In the genomic region with DNA sequence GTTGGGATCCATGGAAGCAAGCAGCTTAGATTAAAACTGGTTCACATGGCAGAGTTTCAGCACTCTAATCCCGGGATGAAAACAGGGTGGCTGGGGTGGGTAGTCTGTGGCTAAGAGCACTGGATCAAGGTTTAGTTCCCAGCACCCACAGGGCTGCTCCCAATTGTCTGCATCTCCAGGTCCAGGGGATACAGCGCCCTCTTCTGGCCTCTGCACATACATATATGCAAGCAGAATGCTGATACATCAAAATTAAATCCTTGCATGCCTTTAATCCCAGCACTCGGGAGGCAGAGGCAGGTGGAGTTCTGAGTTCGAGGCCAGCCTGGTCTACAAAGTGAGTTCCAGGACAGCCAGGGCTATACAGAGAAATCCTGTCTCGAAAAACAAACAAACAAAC, we compare ENCODE assay signal across 8 mouse cellular contexts. TPM values are rescaled to one million over a fixed set of nuclear protein-coding genes. Genes with fewer than 3 reads are reported as not detected.
A peak's percentile ranks its signal among the peaks of the same experiment; 100 is the strongest.
DNase-seq lines count a peak whose midpoint lies in the region; ATAC-seq and TF ChIP-seq lines count a peak whose summit lies in the region.
"Not testable (repeated sequence)": the region's sequence is repeated elsewhere in the genome, so short reads cannot be mapped to it uniquely, and the experiment has no call there.

No protein-coding gene starts in this region.

- H3K4me1 ChIP-seq in forebrain, embryonic 12.5 days = peaks cover 23% of the 10 kb centered on the region
- peaks cover 31% of the 10 kb centered on the region for H3K4me1 ChIP-seq in hindbrain, embryonic 13.5 days (replicated peaks)
- not testable (repeated sequence) for H3K4me1 ChIP-seq in kidney, postnatal 0 days (replicated peaks; ENCODE audit: insufficient read depth, low read length)
- peaks cover 37% of the 10 kb centered on the region for H3K4me1 ChIP-seq in liver, embryonic 13.5 days (replicated peaks)
- H3K4me1 ChIP-seq in midbrain, embryonic 12.5 days = peaks cover 21% of the 10 kb centered on the region

- H3K36me3 ChIP-seq in forebrain, embryonic 12.5 days (replicated peaks) = peaks cover 23% of the 10 kb centered on the region
- peaks cover 34% of the 10 kb centered on the region for H3K36me3 ChIP-seq in hindbrain, embryonic 13.5 days
- H3K36me3 ChIP-seq in kidney, postnatal 0 days (ENCODE audit: insufficient read depth, low read length) = peaks cover 14% of the 10 kb centered on the region; the same call in 1 of the 2 replicates
- peaks cover 41% of the 10 kb centered on the region for H3K36me3 ChIP-seq in liver, embryonic 13.5 days
- peaks cover 26% of the 10 kb centered on the region for H3K36me3 ChIP-seq in midbrain, embryonic 12.5 days

- ATAC-seq in forebrain, embryonic 12.5 days (ENCODE audit: low FRiP score); hindbrain, embryonic 13.5 days (ENCODE audit: low FRiP score); kidney, postnatal 0 days (replicated peaks; ENCODE audit: low FRiP score, low read depth); liver, embryonic 13.5 days (ENCODE audit: low read depth); midbrain, embryonic 12.5 days (ENCODE audit: low FRiP score, low read depth): not testable (repeated sequence)

- not testable (repeated sequence) for H3K9me3 ChIP-seq in forebrain, embryonic 12.5 days; hindbrain, embryonic 13.5 days; kidney, postnatal 0 days (replicated peaks; ENCODE audit: low read length); liver, embryonic 13.5 days (replicated peaks); midbrain, embryonic 12.5 days

- not testable (repeated sequence) for H3K27me3 ChIP-seq in forebrain, embryonic 12.5 days; hindbrain, embryonic 13.5 days; kidney, postnatal 0 days (ENCODE audit: insufficient read depth, low read length); liver, embryonic 13.5 days; midbrain, embryonic 12.5 days

- peak overlapping the region; percentile 96; the same call in 1 of the 2 replicates for H3K9ac ChIP-seq in forebrain, embryonic 12.5 days
- H3K9ac ChIP-seq in hindbrain, embryonic 13.5 days; kidney, postnatal 0 days (ENCODE audit: low read depth, low read length); midbrain, embryonic 12.5 days (replicated peaks): not testable (repeated sequence)
- H3K9ac ChIP-seq in liver, embryonic 13.5 days = peak overlapping the region; percentile 90; the same call in 1 of the 2 replicates

- H3K4me3 ChIP-seq in forebrain, embryonic 12.5 days (replicated peaks); kidney, postnatal 0 days (replicated peaks; ENCODE audit: low read depth, low read length); midbrain, embryonic 12.5 days: not testable (repeated sequence)
- H3K4me3 ChIP-seq in hindbrain, embryonic 13.5 days = peak overlapping the region; percentile 93; the same call in 1 of the 2 replicates
- peak overlapping the region; percentile 85 for H3K4me3 ChIP-seq in liver, embryonic 13.5 days (replicated peaks)

- not testable (repeated sequence) for H3K27ac ChIP-seq in forebrain, embryonic 12.5 days; hindbrain, embryonic 13.5 days; kidney, postnatal 0 days; liver, embryonic 13.5 days; midbrain, embryonic 12.5 days (replicated peaks)

- TF ChIP-seq CTCF in kidney, postnatal 0 days (IDR thresholded peaks at IDR 0.05; ENCODE audit: low read depth) = peak; percentile 47

- DNase-seq in A20 (ENCODE audit: low read depth, low spot score) = peak; percentile 63
- DNase-seq in adrenal gland, adult (ENCODE audit: inconsistent age in 2 of 2, low spot score in 1 of 2) = peak; percentile 33 to 48
- DNase-seq in kidney, postnatal 0 days (ENCODE audit: low spot score); liver, embryonic 13.5 days: not testable (repeated sequence)
- DNase-seq in right cerebral cortex, postnatal 14 days = peak; percentile 37

- 74% methylated on average over 5 of the region's 5 CpGs for WGBS in forebrain, embryonic 12.5 days
- 79% methylated on average over 5 of the region's 5 CpGs for WGBS in hindbrain, embryonic 13.5 days
- WGBS in kidney, postnatal 0 days = 84% methylated on average over 5 of the region's 5 CpGs
- WGBS in liver, embryonic 13.5 days (ENCODE audit: insufficient replicate concordance) = 63% methylated on average over 5 of the region's 5 CpGs
- WGBS in midbrain, embryonic 12.5 days = 79% methylated on average over 5 of the region's 5 CpGs

- H3K4me2 ChIP-seq in forebrain, embryonic 12.5 days = peak overlapping the region; percentile 82; the same call in 1 of the 2 replicates
- peak overlapping the region; percentile 80 for H3K4me2 ChIP-seq in hindbrain, embryonic 13.5 days
- not testable (repeated sequence) for H3K4me2 ChIP-seq in kidney, postnatal 0 days (ENCODE audit: low read length)
- peak overlapping the region; percentile 94 for H3K4me2 ChIP-seq in liver, embryonic 13.5 days
- peak overlapping the region; percentile 72 for H3K4me2 ChIP-seq in midbrain, embryonic 12.5 days (replicated peaks)

RNA-seq across cellular contexts. Expression of a gene that starts 5.7 kb away (rescaled TPM):
- polyA plus RNA-seq in forebrain, embryonic 12.5 days (2016; fragmentation: Nextera tagmentation; extraction: Ambion mirVana) = 379 and 381 TPM in 2 replicates
- 359 and 380 TPM in 2 replicates for polyA plus RNA-seq in hindbrain, embryonic 13.5 days (2015; fragmentation: Nextera tagmentation; extraction: Ambion mirVana)
- polyA plus RNA-seq in kidney, postnatal 0 days (2015; fragmentation: Nextera tagmentation; extraction: Ambion mirVana) = 419 and 424 TPM in 2 replicates
- 302 and 304 TPM in 2 replicates for polyA plus RNA-seq in liver, embryonic 13.5 days (2015; fragmentation: Nextera tagmentation; extraction: Ambion mirVana)
- polyA plus RNA-seq in midbrain, embryonic 12.5 days (2016; fragmentation: Nextera tagmentation; extraction: Ambion mirVana) = 355 and 357 TPM in 2 replicates

RNA-seq across cellular contexts. Expression of a gene that starts 5.8 kb away (rescaled TPM):
- 0.54 TPM in 1 of 2 replicates, not detected in the other for polyA plus RNA-seq in forebrain, embryonic 12.5 days (2016; fragmentation: Nextera tagmentation; extraction: Ambion mirVana)
- 0.22 and 0.38 TPM in 2 replicates for polyA plus RNA-seq in hindbrain, embryonic 13.5 days (2015; fragmentation: Nextera tagmentation; extraction: Ambion mirVana)
- polyA plus RNA-seq in kidney, postnatal 0 days (2015; fragmentation: Nextera tagmentation; extraction: Ambion mirVana) = 0.13 TPM in 2 replicates
- 0.17 and 0.20 TPM in 2 replicates for polyA plus RNA-seq in liver, embryonic 13.5 days (2015; fragmentation: Nextera tagmentation; extraction: Ambion mirVana)
- 0.66 TPM in 1 of 2 replicates, not detected in the other for polyA plus RNA-seq in midbrain, embryonic 12.5 days (2016; fragmentation: Nextera tagmentation; extraction: Ambion mirVana)

RNA-seq across cellular contexts. Expression of a gene that starts 54.8 kb away (rescaled TPM):
- polyA plus RNA-seq in forebrain, embryonic 12.5 days (2016; fragmentation: Nextera tagmentation; extraction: Ambion mirVana) = 16.5 and 17.2 TPM in 2 replicates
- 29.0 and 29.5 TPM in 2 replicates for polyA plus RNA-seq in hindbrain, embryonic 13.5 days (2015; fragmentation: Nextera tagmentation; extraction: Ambion mirVana)
- polyA plus RNA-seq in kidney, postnatal 0 days (2015; fragmentation: Nextera tagmentation; extraction: Ambion mirVana) = 34.1 and 35.5 TPM in 2 replicates
- 12.8 and 15.4 TPM in 2 replicates for polyA plus RNA-seq in liver, embryonic 13.5 days (2015; fragmentation: Nextera tagmentation; extraction: Ambion mirVana)
- 21.2 and 22.1 TPM in 2 replicates for polyA plus RNA-seq in midbrain, embryonic 12.5 days (2016; fragmentation: Nextera tagmentation; extraction: Ambion mirVana)
